Mouse (Mus musculus) MEL (cell line): Measurements from ENCODE around the gene Nampt. TPM values are rescaled to one million over a fixed set of nuclear protein-coding genes. Genes with fewer than 3 reads are reported as not detected.

ENCODE experiments used
- DNase-seq: peaks from one replicate; pipeline ENCODE4 v3.0.0; 2011; ENCODE audit warnings: low read depth, low spot score
- H3K27ac ChIP-seq: 2 replicates; pipeline ENCODE4 v1.5.1; 2012; ENCODE audit warnings: low read depth, mild to moderate bottlenecking, control low read depth, low read length, moderate library complexity; ENCODE audit not compliant: control insufficient read depth
- H3K27me3 ChIP-seq, 2 experiments: fragments of 150-350 bp in 1 of 2; sonication (generic) in 1 of 2; 2 replicates each; pipeline ENCODE4 v1.6.1; 2012; ENCODE audit warnings: low read length in 2 of 2, mild to moderate bottlenecking in 2 of 2, improper control_type of control experiment in 1 of 2, moderate library complexity in 1 of 2; ENCODE audit not compliant: insufficient read depth in 2 of 2, control insufficient read depth in 1 of 2
- H3K36me3 ChIP-seq, 2 experiments: 2 replicates each; pipeline ENCODE4 v1.6.1; 2012 to 2014; ENCODE audit warnings: low read length in 2 of 2, improper control_type of control experiment in 1 of 2, inconsistent platforms in 1 of 2, mild to moderate bottlenecking in 1 of 2; ENCODE audit not compliant: insufficient read depth in 2 of 2, control insufficient read depth in 1 of 2
- H3K4me1 ChIP-seq, 2 experiments: fragments of 150-350 bp in 1 of 2; sonication (generic) in 1 of 2; 2 replicates each; pipeline ENCODE4 v1.6.1; 2012; ENCODE audit warnings: low read length in 2 of 2, improper control_type of control experiment in 1 of 2, mild to moderate bottlenecking in 1 of 2; ENCODE audit not compliant: insufficient read depth in 2 of 2, control insufficient read depth in 1 of 2
- H3K4me3 ChIP-seq, 2 experiments: fragments of 150-350 bp in 1 of 2; sonication (generic) in 1 of 2; 2 replicates each; pipeline ENCODE4 v1.5.1; 2012; ENCODE audit warnings: low read depth in 2 of 2, low read length in 2 of 2, mild to moderate bottlenecking in 2 of 2, moderate library complexity in 2 of 2, control low read depth in 1 of 2, improper control_type of control experiment in 1 of 2; ENCODE audit not compliant: control insufficient read depth in 1 of 2, insufficient read depth in 1 of 2
- H3K79me2 ChIP-seq: 2 replicates; pipeline ENCODE4 v1.6.1; 2012; ENCODE audit warnings: mild to moderate bottlenecking, low read length, moderate library complexity; ENCODE audit not compliant: control insufficient read depth, poor library complexity, insufficient read depth
- H3K9ac ChIP-seq: 2 replicates; pipeline ENCODE4 v1.6.1; 2012; ENCODE audit warnings: low read depth, mild to moderate bottlenecking, control low read depth, low read length, moderate library complexity; ENCODE audit not compliant: control insufficient read depth, poor library complexity, severe bottlenecking
- H3K9me3 ChIP-seq: fragments of 150-350 bp; sonication (generic); replicated peaks from 2 replicates; pipeline ENCODE4 v1.6.1; 2012; ENCODE audit warnings: mild to moderate bottlenecking, low read length, improper control_type of control experiment, moderate library complexity; ENCODE audit not compliant: insufficient read depth
- BHLHE40 ChIP-seq: IDR thresholded peaks from 2 replicates; pipeline ENCODE4 v1.6.1; 2012; ENCODE audit warnings: low read depth, mild to moderate bottlenecking, inconsistent platforms, low read length, improper control_type of control experiment, borderline replicate concordance
- CTCF ChIP-seq, 3 experiments: IDR thresholded peaks in 2 of 3; conservative IDR thresholded peaks in 1 of 3; 2 replicates each; pipeline ENCODE4 v1.5.1; 2011 to 2012; ENCODE audit warnings: low read length in 3 of 3, low read depth in 2 of 3, mild to moderate bottlenecking in 2 of 3, improper control_type of control experiment in 1 of 3, inconsistent platforms in 1 of 3, mixed read lengths in 1 of 3, moderate library complexity in 1 of 3; ENCODE audit not compliant: control insufficient read depth in 1 of 3, insufficient read depth in 1 of 3, poor library complexity in 1 of 3, severe bottlenecking in 1 of 3
- E2F4 ChIP-seq: IDR thresholded peaks from 2 replicates; pipeline ENCODE4 v1.6.1; 2011; ENCODE audit warnings: low read depth, low read length, improper control_type of control experiment, borderline replicate concordance
- ELF1 ChIP-seq: IDR thresholded peaks from 2 replicates; pipeline ENCODE4 v1.6.1; 2014; ENCODE audit warnings: low read depth, mild to moderate bottlenecking, inconsistent platforms, low read length, improper control_type of control experiment, moderate library complexity
- ETS1 ChIP-seq: IDR thresholded peaks from 2 replicates; pipeline ENCODE4 v1.6.1; 2012; ENCODE audit warnings: low read depth, mild to moderate bottlenecking, inconsistent platforms, low read length, improper control_type of control experiment, moderate library complexity
- GATA1 ChIP-seq: IDR thresholded peaks from 2 replicates; pipeline ENCODE4 v1.6.1; 2011; ENCODE audit warnings: low read depth, low read length, improper control_type of control experiment
- HCFC1 ChIP-seq: IDR thresholded peaks from 2 replicates; pipeline ENCODE4 v1.6.1; 2012; ENCODE audit warnings: low read depth, mild to moderate bottlenecking, inconsistent platforms, low read length, improper control_type of control experiment, moderate library complexity
- KAT2A ChIP-seq: conservative IDR thresholded peaks from 2 replicates; pipeline ENCODE4 v1.6.1; 2012; ENCODE audit warnings: low read depth, low read length, improper control_type of control experiment, inconsistent platforms
- MAFK ChIP-seq: IDR thresholded peaks from 2 replicates; pipeline ENCODE4 v1.6.1; 2011; ENCODE audit warnings: low read depth, mild to moderate bottlenecking, low read length, improper control_type of control experiment, borderline replicate concordance
- MAZ ChIP-seq: IDR thresholded peaks from 2 replicates; pipeline ENCODE4 v1.6.1; 2012; ENCODE audit warnings: low read depth, mild to moderate bottlenecking, inconsistent platforms, low read length, improper control_type of control experiment
- MEF2A ChIP-seq: IDR thresholded peaks from 2 replicates; pipeline ENCODE4 v1.6.1; 2014; ENCODE audit warnings: low read depth, mild to moderate bottlenecking, inconsistent platforms, low read length, improper control_type of control experiment; ENCODE audit not compliant: poor library complexity, insufficient replicate concordance, severe bottlenecking; ENCODE audit errors: extremely low read depth
- MYC ChIP-seq: IDR thresholded peaks from 2 replicates; pipeline ENCODE4 v1.6.1; 2011; ENCODE audit warnings: low read depth, mild to moderate bottlenecking, low read length, improper control_type of control experiment, moderate library complexity
- NELFE ChIP-seq: IDR thresholded peaks from 2 replicates; pipeline ENCODE4 v1.6.1; 2011; ENCODE audit warnings: low read depth, low read length, improper control_type of control experiment
- POLR2AphosphoS2 ChIP-seq: IDR thresholded peaks from 2 replicates; pipeline ENCODE4 v1.6.1; 2011; ENCODE audit warnings: low read length, improper control_type of control experiment
- POLR2AphosphoS5 ChIP-seq: IDR thresholded peaks from 2 replicates; pipeline ENCODE4 v1.6.1; 2012; ENCODE audit warnings: low read depth, borderline replicate concordance, mild to moderate bottlenecking, inconsistent platforms, low read length, moderate library complexity, mixed read lengths
- SIN3A ChIP-seq: IDR thresholded peaks from 2 replicates; pipeline ENCODE4 v1.6.1; 2012; ENCODE audit warnings: low read length, improper control_type of control experiment, inconsistent platforms
- USF1 ChIP-seq: IDR thresholded peaks from 2 replicates; pipeline ENCODE4 v1.6.1; 2014; ENCODE audit warnings: low read depth, mild to moderate bottlenecking, inconsistent platforms, low read length, improper control_type of control experiment, moderate library complexity
- USF2 ChIP-seq, 2 experiments: IDR thresholded peaks; 2 replicates each; pipeline ENCODE4 v1.6.1; 2011 to 2012; ENCODE audit warnings: improper control_type of control experiment in 2 of 2, low read length in 2 of 2, borderline replicate concordance in 1 of 2, inconsistent platforms in 1 of 2, low read depth in 1 of 2, mild to moderate bottlenecking in 1 of 2; ENCODE audit not compliant: insufficient read depth in 1 of 2
- ZC3H11A ChIP-seq: IDR thresholded peaks from 2 replicates; pipeline ENCODE4 v1.6.1; 2012; ENCODE audit warnings: low read depth, mild to moderate bottlenecking, inconsistent platforms, low read length, improper control_type of control experiment
- ZNF384 ChIP-seq: IDR thresholded peaks from 2 replicates; pipeline ENCODE4 v1.6.1; 2012; ENCODE audit warnings: low read depth, mild to moderate bottlenecking, inconsistent platforms, low read length, improper control_type of control experiment
- polyA plus RNA-seq, 2 experiments: library from polyadenylated mRNA; stranded (reverse) in 1 of 2; unstranded in 1 of 2; fragments of >175 nt in 1 of 2; fragments of >200 nt in 1 of 2; gene quantifications; 2 replicates each; pipeline versions ENCODE4 v1.2.1 to v1.2.4; 2012; ENCODE audit warnings: low replicate concordance in 2 of 2, low read depth in 1 of 2; ENCODE audit not compliant: insufficient read length in 2 of 2, insufficient read depth in 1 of 2, missing spikeins in 1 of 2
- total RNA-seq: library from RNA; depleted of rRNA; stranded (reverse); fragments of 300-350 nt; gene quantifications from 2 replicates; pipeline ENCODE4 v1.2.3, GENCODE M21; 2012

The Nampt gene
- total and polyA plus RNA-seq, 3 experiments, result 23.0 to 74.6 (median 40.9) TPM

DNA sequence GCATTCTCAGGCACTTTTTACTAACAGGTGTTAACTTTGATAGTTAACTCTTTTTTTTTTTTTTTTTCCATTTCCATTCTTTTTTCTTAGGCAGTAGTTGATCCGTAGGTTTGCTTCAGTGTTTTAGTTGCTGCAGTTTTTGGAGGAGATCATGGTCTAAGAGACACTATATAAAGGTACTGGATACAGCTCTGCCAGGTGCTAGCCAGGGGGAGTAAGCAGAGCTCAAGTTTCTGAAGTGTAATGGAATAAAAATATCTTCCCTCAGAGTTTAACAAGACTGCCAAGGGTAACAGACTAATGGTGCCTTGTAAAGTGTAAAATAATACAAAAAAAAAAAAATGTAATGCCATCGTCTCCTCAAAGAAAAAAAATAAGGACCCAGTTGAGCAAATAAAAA lies 67.0 kb downstream of the Nampt start:
- H3K9me3 ChIP-seq, result no peaks in the 10 kb centered on the region
- no peaks in the 10 kb centered on the region for H3K79me2 ChIP-seq
- peaks cover 0 to 3% of the 10 kb centered on the region in 2 experiments; a peak in 1 of 4 replicates for H3K4me1 ChIP-seq
- peaks cover 0 to 4% of the 10 kb centered on the region in 2 experiments; a peak in 3 of 4 replicates for H3K27me3 ChIP-seq
- no peak for DNase-seq
- no peak overlapping the region for H3K9ac ChIP-seq
- no peak for TF ChIP-seq KAT2A
- no peak for TF ChIP-seq ZC3H11A
- no peak for TF ChIP-seq CTCF (IDR thresholded peaks at IDR 0.05 in 2 of 3, conservative IDR thresholded peaks at IDR 0.05 in 1 of 3; ENCODE audit: control insufficient read depth in 1 of 3, insufficient read depth in 1 of 3, low read depth in 2 of 3, low read length in 3 of 3, poor library complexity in 1 of 3, severe bottlenecking in 1 of 3)
- no peak for TF ChIP-seq SIN3A
- TF ChIP-seq BHLHE40, result no peak
- no peak for TF ChIP-seq MEF2A
- TF ChIP-seq POLR2AphosphoS2, result no peak
- no peak for TF ChIP-seq USF1
- TF ChIP-seq MYC, result no peak
- TF ChIP-seq GATA1, result no peak
- TF ChIP-seq ELF1, result no peak
- TF ChIP-seq NELFE, result no peak
- no peak for TF ChIP-seq ZNF384
- TF ChIP-seq, all 39 proteins: peak for 0
- H3K4me3 ChIP-seq, result no peak overlapping the region
- H3K36me3 ChIP-seq, result no peaks in the 10 kb centered on the region
- H3K27ac ChIP-seq, result no peak overlapping the region

DNA sequence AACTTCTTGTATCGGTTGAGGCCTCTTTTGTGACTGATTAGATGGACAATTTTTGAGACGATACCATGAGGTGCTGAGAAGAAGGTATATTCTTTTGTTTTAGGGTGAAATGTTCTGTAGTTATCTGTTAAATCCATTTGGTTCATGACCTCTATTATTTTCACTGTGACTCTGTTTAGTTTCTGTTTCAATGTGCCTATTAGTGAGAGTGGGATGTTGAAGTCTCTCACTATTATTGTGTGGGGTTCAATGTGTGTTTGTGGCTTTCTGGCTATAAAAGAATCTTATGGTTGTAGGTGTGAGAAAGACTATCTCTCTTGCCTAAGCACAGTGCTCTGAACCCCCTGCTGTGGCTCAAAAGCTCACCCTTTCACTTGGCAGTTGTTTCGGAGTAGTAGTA lies 68.9 kb downstream of the Nampt start:
- DNase-seq, result no peak
- H3K9me3 ChIP-seq, result no peaks in the 10 kb centered on the region
- TF ChIP-seq ETS1 (no peak), HCFC1 (no peak), MAFK (no peak), E2F4 (no peak), POLR2AphosphoS5 (no peak), USF2 (IDR thresholded peaks at IDR 0.05; ENCODE audit: borderline replicate concordance in 1 of 2, insufficient read depth in 1 of 2, low read depth in 1 of 2, low read length in 2 of 2) (no peak), GATA1 (no peak), MAZ (no peak)
- no peak overlapping the region for H3K4me3 ChIP-seq
- H3K36me3 ChIP-seq, result no peaks in the 10 kb centered on the region
- peaks cover 0 to 3% of the 10 kb centered on the region in 2 experiments; a peak in 1 of 4 replicates for H3K4me1 ChIP-seq
- no peaks in the 10 kb centered on the region for H3K79me2 ChIP-seq
- H3K9ac ChIP-seq, result no peak overlapping the region
- H3K27ac ChIP-seq, result no peak overlapping the region
- H3K27me3 ChIP-seq, result peaks cover 0 to 4% of the 10 kb centered on the region in 2 experiments; a peak in 3 of 4 replicates
